Mouse (Mus musculus) forebrain, embryonic 13.5 days (tissue): Measurements from ENCODE around the gene Zbtb32. TPM values are rescaled to one million over a fixed set of nuclear protein-coding genes. Genes with fewer than 3 reads are reported as not detected.

Experiments used
- ATAC-seq: fragments of 200-750 bp; cut with Nextera tagmentation; 2 replicates; pipeline ENCODE4 v1.8.0; 2017
- H3K27ac ChIP-seq: fragments of 300-500 bp; sonication (generic); 2 replicates; pipeline ENCODE4 v1.5.1; 2015; ENCODE audit warnings: inconsistent platforms, mild to moderate bottlenecking, moderate library complexity
- H3K27me3 ChIP-seq: fragments of 300-500 bp; sonication (generic); 2 replicates; pipeline ENCODE4 v1.6.1; 2015; ENCODE audit warnings: mild to moderate bottlenecking, inconsistent platforms
- H3K36me3 ChIP-seq: fragments of 300-500 bp; sonication (generic); 2 replicates; pipeline ENCODE4 v1.6.1; 2015; ENCODE audit warnings: mild to moderate bottlenecking, inconsistent platforms; ENCODE audit not compliant: poor library complexity, severe bottlenecking
- H3K4me1 ChIP-seq: fragments of 300-500 bp; sonication (generic); 2 replicates; pipeline ENCODE4 v1.6.1; 2015; ENCODE audit warnings: inconsistent platforms
- H3K4me2 ChIP-seq: fragments of 300-500 bp; sonication (generic); 2 replicates; pipeline ENCODE4 v1.6.1; 2015; ENCODE audit warnings: inconsistent platforms, mild to moderate bottlenecking, moderate library complexity
- H3K4me3 ChIP-seq: fragments of 300-500 bp; sonication (generic); 2 replicates; pipeline ENCODE4 v1.5.1; 2015; ENCODE audit warnings: mild to moderate bottlenecking, inconsistent platforms
- H3K9ac ChIP-seq: fragments of 300-500 bp; sonication (generic); 2 replicates; pipeline ENCODE4 v1.6.1; 2015; ENCODE audit warnings: mild to moderate bottlenecking, inconsistent platforms
- H3K9me3 ChIP-seq: fragments of 300-500 bp; sonication (generic); replicated peaks from 2 replicates; pipeline ENCODE4 v1.6.1; 2016; ENCODE audit warnings: inconsistent platforms
- WGBS: fragments of 180-500 bp; shearing (Covaris S2); methylation state at CpG from one replicate; pipeline ENCODE4 v1.1.7; 2015; 5-methylcytosine and 5-hydroxymethylcytosine counted together
- polyA plus RNA-seq: library from polyadenylated mRNA; unstranded; fragments of >200 nt; fragmentation: Nextera tagmentation; extraction: Ambion mirVana; gene quantifications from 2 replicates; pipeline ENCODE4 v1.2.1, GENCODE M21; 2015

Gene Zbtb32
- polyA plus RNA-seq, 1 experiment from 2014 or later: 0.34 TPM

DNA sequence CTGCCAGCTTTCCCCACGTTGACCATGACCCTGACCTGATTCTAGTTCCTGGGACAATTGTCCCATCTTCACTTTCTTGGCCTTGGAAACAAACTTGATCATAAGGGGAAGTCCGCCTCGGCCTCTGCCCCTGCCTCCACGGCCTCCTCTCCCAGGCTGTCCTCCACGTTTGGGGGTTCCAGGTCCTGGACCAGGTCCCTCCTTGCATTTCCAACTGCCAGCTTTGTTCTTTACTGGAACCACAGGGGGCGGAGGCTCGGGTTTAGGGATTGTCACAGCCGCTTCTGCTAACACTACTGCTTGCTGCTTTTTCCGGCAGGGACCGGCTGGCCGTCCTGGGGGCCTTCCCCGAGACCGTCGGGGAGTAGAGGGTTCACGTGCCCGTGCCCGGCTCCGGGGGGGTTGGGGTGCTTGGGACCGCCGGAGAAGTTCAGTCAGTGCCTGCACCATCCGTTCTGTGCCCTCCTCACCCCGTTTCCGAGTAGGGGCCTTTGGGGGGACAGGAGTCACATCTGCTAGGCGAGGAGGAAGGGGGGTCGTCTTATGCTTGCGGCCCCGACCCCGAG lies 12.2 kb downstream of the Zbtb32 start:
- Histone ChIP-seq H3K4me3 (peak overlapping the region; percentile 97; the same call in 1 of the 2 replicates), H3K36me3 (peaks cover 53% of the 10 kb centered on the region), H3K4me2 (peak overlapping the region; percentile 97), H3K9ac (peak overlapping the region; percentile 99), H3K27me3 (no peaks in the 10 kb centered on the region), H3K9me3 (no peaks in the 10 kb centered on the region), H3K27ac (no peak overlapping the region), H3K4me1 (peaks cover 23% of the 10 kb centered on the region)
- 88% methylated on average over 28 of the region's 28 CpGs for WGBS
- no peak for ATAC-seq

DNA sequence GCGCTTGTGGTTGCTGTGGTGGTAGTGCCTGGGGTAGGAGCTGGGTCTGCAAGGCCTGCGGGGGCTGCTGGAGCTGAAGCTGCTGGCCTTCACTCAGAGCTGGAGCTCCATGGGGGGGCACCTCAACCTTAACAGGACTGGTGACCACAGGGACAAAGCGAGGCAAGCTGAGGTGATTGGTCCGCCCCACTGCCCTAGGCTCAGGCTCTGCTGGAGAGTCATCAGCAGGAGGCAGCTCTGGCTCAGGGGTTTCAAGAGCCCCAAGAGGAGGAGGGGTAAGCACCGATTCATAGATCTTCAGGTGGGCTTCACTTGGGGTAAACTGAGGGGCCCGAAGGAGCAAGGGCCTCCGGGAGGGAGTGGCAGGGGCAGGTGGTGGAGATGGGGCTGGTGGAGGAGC lies 13.5 kb downstream of the Zbtb32 start:
- WGBS: 94% methylated on average over 7 of the region's 7 CpGs
- Histone ChIP-seq H3K4me1 (peaks cover 23% of the 10 kb centered on the region), H3K9ac (no peak overlapping the region), H3K36me3 (peaks cover 67% of the 10 kb centered on the region), H3K9me3 (no peaks in the 10 kb centered on the region), H3K27me3 (no peaks in the 10 kb centered on the region), H3K4me2 (no peak overlapping the region), H3K27ac (no peak overlapping the region), H3K4me3 (no peak overlapping the region)
- no peak for ATAC-seq

DNA sequence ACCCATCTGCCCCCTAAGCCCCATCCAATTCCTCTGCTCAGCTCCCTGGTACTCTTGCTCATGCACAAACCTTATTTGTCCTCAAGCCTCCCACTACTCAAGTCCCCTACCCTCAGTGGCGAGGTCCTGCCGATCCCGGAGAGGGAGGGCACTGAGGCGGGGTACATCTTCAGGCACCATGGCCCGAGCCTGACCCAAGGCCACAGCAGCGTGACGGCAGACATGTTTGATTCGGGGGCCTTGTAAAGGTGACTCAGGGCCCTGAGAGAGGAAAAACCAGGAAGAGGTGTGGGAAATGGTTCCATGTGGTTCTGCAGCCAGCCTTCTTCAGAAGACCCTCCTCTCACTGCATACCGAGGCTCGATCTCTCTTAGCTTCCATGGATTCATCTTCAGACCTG lies 14.4 kb downstream of the Zbtb32 start:
- Histone ChIP-seq H3K36me3 (peaks cover 75% of the 10 kb centered on the region), H3K4me2 (no peak overlapping the region), H3K9ac (no peak overlapping the region), H3K4me1 (peaks cover 16% of the 10 kb centered on the region), H3K27me3 (no peaks in the 10 kb centered on the region), H3K27ac (no peak overlapping the region), H3K4me3 (no peak overlapping the region), H3K9me3 (no peaks in the 10 kb centered on the region)
- ATAC-seq: no peak
- 95% methylated on average over 10 of the region's 10 CpGs for WGBS

DNA sequence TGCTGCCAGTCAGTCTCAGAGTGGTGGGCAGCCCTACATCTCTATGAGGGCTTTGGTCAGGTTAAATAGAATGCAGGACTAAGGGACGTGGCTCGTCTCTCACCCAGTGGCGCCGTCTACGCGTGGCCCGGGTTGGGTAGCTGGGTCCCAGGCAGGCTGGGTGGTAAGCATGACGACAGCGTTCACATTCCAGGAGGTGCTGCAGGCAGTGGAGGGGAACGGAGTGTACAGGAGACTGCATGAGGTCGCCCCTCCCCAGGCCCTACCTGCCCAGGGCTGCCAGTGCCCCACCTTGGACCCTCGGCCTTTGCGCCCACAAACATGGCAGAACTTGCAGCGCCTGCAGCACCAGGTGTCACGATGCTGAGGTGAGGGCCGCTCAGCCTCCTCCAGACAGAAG lies 17.2 kb downstream of the Zbtb32 start:
- no peak overlapping the region for H3K4me3 ChIP-seq
- H3K4me2 ChIP-seq: no peak overlapping the region
- no peak overlapping the region for H3K9ac ChIP-seq
- H3K9me3 ChIP-seq: no peaks in the 10 kb centered on the region
- no peak overlapping the region for H3K27ac ChIP-seq
- H3K4me1 ChIP-seq: peaks cover 3% of the 10 kb centered on the region
- ATAC-seq: no peak
- no peaks in the 10 kb centered on the region for H3K27me3 ChIP-seq
- WGBS: 96% methylated on average over 16 of the region's 16 CpGs
- peaks cover 100% of the 10 kb centered on the region for H3K36me3 ChIP-seq

DNA sequence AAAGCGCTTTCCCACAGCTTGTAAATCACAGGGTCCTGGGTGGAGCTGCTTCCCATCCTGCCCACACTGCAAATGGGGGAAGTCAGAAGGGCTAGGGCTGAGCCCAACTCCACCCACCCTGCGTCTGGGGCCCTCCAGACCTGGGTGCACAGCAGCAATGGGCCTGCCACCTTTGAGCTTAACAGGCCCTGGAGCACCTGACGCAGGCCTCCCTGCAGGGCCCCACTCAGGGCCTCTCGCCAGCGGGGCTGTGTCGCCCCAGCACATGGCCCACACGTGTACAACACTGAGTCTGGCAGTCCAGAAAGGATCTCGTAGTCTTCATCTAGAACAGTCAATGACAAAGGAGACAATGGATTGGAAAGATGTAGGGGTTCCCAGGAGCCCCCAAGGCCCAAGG lies 18.8 kb downstream of the Zbtb32 start:
- Histone ChIP-seq H3K9ac (no peak overlapping the region), H3K27ac (no peak overlapping the region), H3K4me1 (no peaks in the 10 kb centered on the region), H3K36me3 (peaks cover 100% of the 10 kb centered on the region), H3K9me3 (no peaks in the 10 kb centered on the region), H3K4me3 (no peak overlapping the region), H3K27me3 (no peaks in the 10 kb centered on the region), H3K4me2 (no peak overlapping the region)
- ATAC-seq: no peak
- 94% methylated on average over 8 of the region's 8 CpGs for WGBS

DNA sequence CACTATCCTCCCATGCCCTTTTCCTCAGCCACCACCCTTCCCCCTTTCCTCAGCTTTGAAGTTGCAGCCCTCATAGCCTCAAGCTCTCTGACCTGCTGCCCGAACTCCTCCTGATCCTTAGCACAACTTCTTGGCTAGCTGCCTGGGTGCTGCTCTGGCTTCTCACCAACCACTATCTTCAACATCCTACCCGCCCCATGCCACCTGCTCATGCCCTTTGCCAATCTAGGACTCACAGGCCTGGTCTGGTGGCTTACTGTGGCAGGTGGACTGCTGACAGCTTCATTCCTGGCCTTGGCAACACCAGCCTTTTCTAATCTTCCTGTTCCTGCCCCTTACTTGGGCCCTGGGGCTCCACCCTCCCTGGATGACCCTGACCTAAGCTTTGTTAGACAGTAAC lies 25.7 kb downstream of the Zbtb32 start:
- no peak for ATAC-seq

DNA sequence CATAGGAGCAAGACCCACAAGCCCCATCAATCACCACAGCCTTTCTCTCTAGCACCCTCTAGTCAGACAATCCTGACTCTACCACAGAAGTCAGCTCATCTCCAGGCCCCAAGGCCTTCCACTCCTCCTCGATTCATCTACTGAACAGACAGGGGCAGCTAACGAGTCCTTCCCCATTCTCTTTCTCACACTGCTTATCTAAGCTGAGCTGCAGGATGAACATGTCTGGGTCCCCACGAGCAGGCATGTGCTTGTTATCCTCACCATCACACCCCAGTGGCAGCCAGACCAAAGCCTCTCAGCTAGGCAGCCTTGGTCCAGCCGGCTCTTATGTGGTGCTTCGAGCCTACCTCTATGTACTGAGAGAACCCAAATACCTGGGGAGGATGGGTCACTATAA lies 26.3 kb downstream of the Zbtb32 start:
- no peaks in the 10 kb centered on the region for H3K27me3 ChIP-seq
- WGBS: 90% methylated on average over 5 of the region's 5 CpGs
- no peak overlapping the region for H3K27ac ChIP-seq
- H3K4me2 ChIP-seq: no peak overlapping the region
- no peaks in the 10 kb centered on the region for H3K4me1 ChIP-seq
- ATAC-seq: no peak
- H3K36me3 ChIP-seq: peaks cover 96% of the 10 kb centered on the region
- H3K9me3 ChIP-seq: no peaks in the 10 kb centered on the region
- H3K4me3 ChIP-seq: no peak overlapping the region
- no peak overlapping the region; the same call in 1 of the 2 replicates for H3K9ac ChIP-seq

More for the DNA sequence above, 25.7 kb downstream of the Zbtb32 start:
- peaks cover 98% of the 10 kb centered on the region for H3K36me3 ChIP-seq
- no peaks in the 10 kb centered on the region for H3K9me3 ChIP-seq
- H3K9ac ChIP-seq: no peak overlapping the region
- no peaks in the 10 kb centered on the region for H3K27me3 ChIP-seq
- no peak overlapping the region for H3K27ac ChIP-seq
- no peaks in the 10 kb centered on the region for H3K4me1 ChIP-seq
- H3K4me3 ChIP-seq: no peak overlapping the region
- no peak overlapping the region for H3K4me2 ChIP-seq
- WGBS: 83% methylated on average over 2 of the region's 2 CpGs

DNA sequence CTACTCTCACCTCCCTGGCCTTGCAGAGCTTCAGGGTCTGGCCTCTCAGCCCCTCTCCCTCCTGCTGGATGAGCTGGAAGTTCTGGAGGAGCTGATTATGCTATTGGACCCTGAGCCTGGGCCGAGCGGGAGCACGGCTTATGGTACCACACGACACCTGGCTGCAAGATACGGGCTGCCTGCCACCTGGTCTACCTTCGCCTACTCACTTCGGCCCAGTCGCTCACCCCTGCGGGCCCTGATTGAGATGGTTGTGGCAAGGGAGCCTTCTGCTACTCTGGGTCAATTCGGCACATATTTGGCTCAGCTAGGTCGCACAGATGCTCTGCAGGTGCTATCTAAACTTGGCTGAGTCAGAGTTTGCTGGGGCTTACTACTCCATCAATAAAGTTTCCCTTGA lies 31.2 kb downstream of the Zbtb32 start:
- Histone ChIP-seq H3K36me3 (peaks cover 77% of the 10 kb centered on the region), H3K4me1 (peaks cover 12% of the 10 kb centered on the region), H3K27me3 (no peaks in the 10 kb centered on the region), H3K9ac (no peak overlapping the region), H3K4me3 (no peak overlapping the region), H3K9me3 (no peaks in the 10 kb centered on the region), H3K4me2 (no peak overlapping the region), H3K27ac (no peak overlapping the region)
- WGBS: 94% methylated on average over 11 of the region's 11 CpGs
- ATAC-seq: no peak

DNA sequence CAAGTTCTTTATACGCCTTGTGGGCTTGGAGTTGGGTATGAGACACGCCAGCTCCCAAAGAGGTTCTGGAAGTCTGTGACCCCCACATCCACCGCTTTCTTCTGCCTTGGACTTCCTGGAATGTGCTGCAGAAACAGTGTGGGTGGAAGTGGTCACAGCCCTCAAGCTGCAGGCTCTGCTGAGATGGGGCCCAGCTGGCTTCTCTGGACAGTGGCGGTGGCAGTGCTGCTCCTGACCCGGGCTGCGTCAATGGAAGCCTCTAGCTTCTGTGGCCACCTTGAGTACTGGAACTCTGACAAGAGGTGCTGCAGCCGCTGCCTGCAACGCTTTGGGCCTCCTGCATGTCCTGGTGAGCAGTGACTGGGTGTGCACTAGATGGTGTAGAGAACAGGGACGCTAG lies 32.7 kb downstream of the Zbtb32 start:
- WGBS: 89% methylated on average over 9 of the region's 9 CpGs
- H3K36me3 ChIP-seq: peaks cover 63% of the 10 kb centered on the region
- H3K27ac ChIP-seq: no peak overlapping the region
- no peaks in the 10 kb centered on the region for H3K9me3 ChIP-seq
- peaks cover 17% of the 10 kb centered on the region for H3K4me1 ChIP-seq
- H3K4me2 ChIP-seq: no peak overlapping the region
- no peak overlapping the region for H3K9ac ChIP-seq
- no peak overlapping the region for H3K4me3 ChIP-seq
- H3K27me3 ChIP-seq: no peaks in the 10 kb centered on the region
- ATAC-seq: no peak

DNA sequence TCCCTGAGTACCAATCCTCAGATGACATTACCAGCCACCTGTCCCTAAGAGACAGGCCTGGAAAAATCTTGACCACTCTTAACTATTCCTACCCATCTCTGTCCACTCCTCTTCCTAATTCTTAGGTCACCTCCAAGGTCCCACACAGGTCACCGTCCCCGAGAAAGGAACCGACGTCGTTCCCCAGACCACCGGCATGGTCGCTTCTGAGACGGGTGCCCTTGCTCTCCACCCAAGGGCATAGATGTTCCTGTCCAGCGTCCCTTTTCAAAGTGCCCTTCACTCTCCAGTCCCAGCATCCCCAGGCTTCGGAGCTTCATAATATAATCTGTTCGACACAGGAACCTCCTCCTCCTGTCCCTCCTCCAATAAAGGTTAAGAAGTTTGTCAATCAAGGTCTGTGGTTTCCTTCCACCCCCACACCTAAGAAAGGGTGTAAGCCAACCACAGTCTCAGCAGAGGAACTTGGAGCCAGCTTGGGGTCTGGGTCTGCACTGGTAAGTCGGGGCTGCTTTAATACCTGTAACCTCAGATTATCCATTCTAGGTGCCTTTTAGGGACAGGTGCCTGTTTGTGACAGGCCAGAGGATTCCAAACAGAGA lies 33.6 kb downstream of the Zbtb32 start, which contains the start of gene Igflr1:
Igflr1 (plus strand) TSS at position 458 of the 602 bp plus-strand sequence.
- ATAC-seq: no peak
- H3K36me3 ChIP-seq: peaks cover 54% of the 10 kb centered on the region
- H3K4me2 ChIP-seq: peak within 1 kb of the TSS; percentile 89
- H3K27me3 ChIP-seq: no peaks in the 10 kb centered on the region
- H3K9ac ChIP-seq: no peak within 1 kb of the TSS
- 95% methylated on average over 12 of the region's 12 CpGs for WGBS
- H3K4me1 ChIP-seq: peaks cover 20% of the 10 kb centered on the region
- H3K9me3 ChIP-seq: no peaks in the 10 kb centered on the region
- H3K4me3 ChIP-seq: no peak within 1 kb of the TSS
- H3K27ac ChIP-seq: no peak within 1 kb of the TSS

DNA sequence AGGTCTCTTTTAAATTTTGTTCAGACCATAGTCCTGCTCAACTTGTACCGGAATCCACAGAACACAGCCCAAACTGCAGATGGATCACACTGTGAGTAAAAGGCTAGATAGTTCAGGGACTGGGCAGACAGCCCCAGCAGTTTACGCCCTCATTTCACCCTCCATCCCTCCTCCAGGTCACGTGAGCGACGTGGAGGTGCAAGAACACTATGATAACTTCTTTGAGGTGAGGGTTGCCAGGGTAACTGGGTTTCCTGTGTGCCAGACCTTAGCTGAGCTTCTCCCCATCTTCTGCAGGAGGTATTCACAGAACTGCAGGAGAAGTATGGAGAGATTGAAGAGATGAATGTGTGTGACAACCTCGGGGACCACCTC lies 34.8 kb downstream of the Zbtb32 start:
- no peak for ATAC-seq
- H3K27me3 ChIP-seq: no peaks in the 10 kb centered on the region
- H3K27ac ChIP-seq: 0 out of 2 replicates have a peak overlapping the region, but pooled peaks have one; percentile 85
- WGBS: 24% methylated on average over 6 of the region's 6 CpGs
- H3K9me3 ChIP-seq: no peaks in the 10 kb centered on the region
- H3K9ac ChIP-seq: peak overlapping the region; percentile 85
- peak overlapping the region; percentile 89 for H3K4me2 ChIP-seq
- H3K36me3 ChIP-seq: peaks cover 42% of the 10 kb centered on the region
- peak overlapping the region; percentile 75 for H3K4me3 ChIP-seq
- H3K4me1 ChIP-seq: peaks cover 26% of the 10 kb centered on the region

DNA sequence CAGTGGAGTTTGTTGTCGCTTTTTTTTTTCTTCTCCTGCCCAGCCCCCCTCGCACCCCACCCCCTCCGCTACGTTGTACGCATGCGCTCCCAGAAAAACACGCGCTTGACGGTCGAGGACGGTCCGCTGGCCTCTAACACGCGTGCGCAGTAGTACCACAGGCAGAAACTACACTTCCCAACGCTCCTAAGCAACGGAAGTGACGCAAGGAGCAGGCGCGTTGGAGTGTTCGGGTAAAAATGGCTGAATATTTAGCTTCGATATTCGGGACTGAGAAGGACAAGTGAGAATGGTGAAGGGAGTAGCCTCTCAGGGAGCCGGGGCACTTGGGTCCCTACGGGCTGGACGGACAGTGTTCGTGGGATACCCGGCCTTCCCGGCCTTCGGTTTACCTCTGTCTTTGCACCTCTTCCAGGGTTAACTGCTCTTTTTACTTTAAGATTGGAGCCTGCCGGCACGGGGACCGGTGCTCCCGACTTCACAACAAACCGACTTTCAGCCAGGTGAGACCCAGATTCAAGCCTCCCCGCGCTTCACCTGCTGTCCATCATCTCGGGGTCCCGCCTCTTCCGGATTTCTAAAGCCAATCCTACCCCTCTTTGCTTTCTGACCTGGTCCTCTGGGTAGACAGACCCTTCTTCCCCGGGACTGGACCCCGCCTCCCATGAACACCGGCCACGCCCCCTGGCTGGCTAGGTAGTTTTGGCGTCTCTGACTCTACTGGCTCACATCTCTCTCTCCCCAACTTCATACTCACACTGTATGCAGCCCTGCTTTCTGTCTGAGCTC lies 35.4 kb downstream of the Zbtb32 start, which contains the start of the genes U2af1l4, Gm49396 and Psenen:
U2af1l4 (plus strand) TSS at position 185 of the 789 bp plus-strand sequence.
Gm49396 (plus strand) TSS at position 228 of the 789 bp plus-strand sequence.
Psenen (minus strand) TSS at position 511 of the 789 bp plus-strand sequence.
- ATAC-seq: peak; percentile 87
- Histone ChIP-seq H3K27me3 (no peaks in the 10 kb centered on the region), H3K27ac (peak within 1 kb of the TSS; percentile 85), H3K4me1 (peaks cover 32% of the 10 kb centered on the region), H3K9ac (peak within 1 kb of the TSS; percentile 85), H3K36me3 (peaks cover 36% of the 10 kb centered on the region), H3K9me3 (no peaks in the 10 kb centered on the region), H3K4me2 (peak within 1 kb of the TSS; percentile 89), H3K4me3 (peak within 1 kb of the TSS; percentile 75)
- WGBS: under 1% methylated on average over 44 of the region's 45 CpGs
